Mouse (Mus musculus) MEL (cell line): ENCODE measurements around the gene Apba2.

ENCODE experiments used
- CTCF ChIP-seq, 3 experiments: IDR thresholded peaks in 2 of 3; conservative IDR thresholded peaks in 1 of 3; 2 replicates each; pipeline ENCODE4 v1.5.1; 2011 to 2012; ENCODE audit warnings: low read length in 3 of 3, low read depth in 2 of 3, mild to moderate bottlenecking in 2 of 3, improper control_type of control experiment in 1 of 3, inconsistent platforms in 1 of 3, mixed read lengths in 1 of 3, moderate library complexity in 1 of 3; ENCODE audit not compliant: control insufficient read depth in 1 of 3, insufficient read depth in 1 of 3, poor library complexity in 1 of 3, severe bottlenecking in 1 of 3
- GABPA ChIP-seq: IDR thresholded peaks from 2 replicates; pipeline ENCODE4 v1.6.1; 2012; ENCODE audit warnings: low read depth, mild to moderate bottlenecking, inconsistent platforms, low read length, improper control_type of control experiment, moderate library complexity
- MXI1 ChIP-seq: IDR thresholded peaks from 2 replicates; pipeline ENCODE4 v1.6.1; 2011; ENCODE audit warnings: mild to moderate bottlenecking, low read depth, low read length, improper control_type of control experiment
- MYC ChIP-seq: IDR thresholded peaks from 2 replicates; pipeline ENCODE4 v1.6.1; 2011; ENCODE audit warnings: low read depth, mild to moderate bottlenecking, low read length, improper control_type of control experiment, moderate library complexity
- POLR2A ChIP-seq, 2 experiments: IDR thresholded peaks; 2 replicates each; pipeline ENCODE4 v1.6.1; 2011 to 2012; ENCODE audit warnings: low read length in 2 of 2, mild to moderate bottlenecking in 2 of 2, control low read depth in 1 of 2, improper control_type of control experiment in 1 of 2, low read depth in 1 of 2, moderate library complexity in 1 of 2; ENCODE audit not compliant: control insufficient read depth in 1 of 2, insufficient read depth in 1 of 2, poor library complexity in 1 of 2
- POLR2AphosphoS2 ChIP-seq: IDR thresholded peaks from 2 replicates; pipeline ENCODE4 v1.6.1; 2011; ENCODE audit warnings: low read length, improper control_type of control experiment
- SMC3 ChIP-seq: IDR thresholded peaks from 2 replicates; pipeline ENCODE4 v1.6.1; 2011; ENCODE audit warnings: low read depth, low read length, improper control_type of control experiment
- TAL1 ChIP-seq: IDR thresholded peaks from 2 replicates; pipeline ENCODE4 v1.6.1; 2012; ENCODE audit warnings: mild to moderate bottlenecking, inconsistent platforms, low read length, moderate library complexity, mixed read lengths
- TCF12 ChIP-seq: IDR thresholded peaks from 2 replicates; pipeline ENCODE4 v1.6.1; 2014; ENCODE audit warnings: low read depth, mild to moderate bottlenecking, inconsistent platforms, low read length, improper control_type of control experiment, moderate library complexity
- ZMIZ1 ChIP-seq: IDR thresholded peaks from 2 replicates; pipeline ENCODE4 v1.6.1; 2012; ENCODE audit warnings: low read depth, mild to moderate bottlenecking, inconsistent platforms, low read length, improper control_type of control experiment, moderate library complexity
- ZNF384 ChIP-seq: IDR thresholded peaks from 2 replicates; pipeline ENCODE4 v1.6.1; 2012; ENCODE audit warnings: low read depth, mild to moderate bottlenecking, inconsistent platforms, low read length, improper control_type of control experiment

DNA sequence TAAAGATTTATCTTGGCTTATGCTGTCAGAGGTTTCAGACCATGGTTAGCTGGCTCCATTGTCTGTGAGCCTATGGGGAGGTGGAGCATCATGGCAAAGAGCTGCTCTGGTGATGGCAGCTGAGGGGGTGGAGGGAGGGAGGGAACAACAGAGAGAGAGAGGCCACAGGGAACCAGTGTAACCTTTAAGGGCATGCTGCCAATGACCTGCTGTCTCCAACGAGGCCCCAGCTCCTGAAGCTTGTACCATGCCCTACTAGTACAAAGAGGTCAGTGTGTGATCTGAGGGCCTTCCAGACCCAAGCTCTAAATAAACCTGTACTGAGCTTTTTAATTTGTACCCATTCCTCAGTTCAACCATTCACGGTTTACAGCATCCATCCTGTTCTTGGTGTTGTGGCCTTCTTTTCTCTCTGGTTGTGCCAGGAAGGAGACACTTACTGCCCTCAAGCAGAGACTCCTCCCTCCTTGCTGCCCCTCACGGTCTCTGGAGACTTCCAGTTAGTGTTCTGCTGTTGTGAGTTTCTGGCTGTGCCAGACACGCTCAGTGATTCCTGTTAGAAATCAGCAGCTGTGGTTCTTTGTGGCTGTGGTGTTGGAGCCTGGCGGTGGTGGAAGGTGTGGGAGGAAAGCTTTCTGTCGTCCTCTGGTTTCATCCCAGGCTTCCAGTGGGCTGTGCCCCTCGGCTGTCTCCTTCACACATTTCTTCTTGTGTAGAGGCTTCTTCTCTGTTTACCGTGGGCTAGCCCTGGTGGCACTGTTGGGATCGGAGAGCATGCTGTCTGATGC lies 60.4 kb downstream of the Apba2 start:
- TF ChIP-seq POLR2A (IDR thresholded peaks at IDR 0.05; ENCODE audit: control insufficient read depth in 1 of 2, insufficient read depth in 1 of 2, low read depth in 1 of 2, low read length in 2 of 2, poor library complexity in 1 of 2) (no peak), MXI1 (no peak), ZNF384 (no peak), TAL1 (no peak), CTCF (IDR thresholded peaks at IDR 0.05 in 2 of 3, conservative IDR thresholded peaks at IDR 0.05 in 1 of 3; ENCODE audit: control insufficient read depth in 1 of 3, insufficient read depth in 1 of 3, low read depth in 2 of 3, low read length in 3 of 3, poor library complexity in 1 of 3, severe bottlenecking in 1 of 3) (no peak), ZMIZ1 (no peak), SMC3 (no peak), POLR2AphosphoS2 (no peak), TCF12 (no peak), MYC (no peak), GABPA (no peak)
